Mouse (Mus musculus): ENCODE data around the gene Kcne3. TPM values are rescaled to one million over a fixed set of nuclear protein-coding genes. Genes with fewer than 3 reads are reported as not detected.
A peak's percentile ranks its signal among the peaks of the same experiment; 100 is the strongest.

The Kcne3 gene
- polyA plus RNA-seq, 1 experiment from 2014 or later = 1.5 TPM

DNA sequence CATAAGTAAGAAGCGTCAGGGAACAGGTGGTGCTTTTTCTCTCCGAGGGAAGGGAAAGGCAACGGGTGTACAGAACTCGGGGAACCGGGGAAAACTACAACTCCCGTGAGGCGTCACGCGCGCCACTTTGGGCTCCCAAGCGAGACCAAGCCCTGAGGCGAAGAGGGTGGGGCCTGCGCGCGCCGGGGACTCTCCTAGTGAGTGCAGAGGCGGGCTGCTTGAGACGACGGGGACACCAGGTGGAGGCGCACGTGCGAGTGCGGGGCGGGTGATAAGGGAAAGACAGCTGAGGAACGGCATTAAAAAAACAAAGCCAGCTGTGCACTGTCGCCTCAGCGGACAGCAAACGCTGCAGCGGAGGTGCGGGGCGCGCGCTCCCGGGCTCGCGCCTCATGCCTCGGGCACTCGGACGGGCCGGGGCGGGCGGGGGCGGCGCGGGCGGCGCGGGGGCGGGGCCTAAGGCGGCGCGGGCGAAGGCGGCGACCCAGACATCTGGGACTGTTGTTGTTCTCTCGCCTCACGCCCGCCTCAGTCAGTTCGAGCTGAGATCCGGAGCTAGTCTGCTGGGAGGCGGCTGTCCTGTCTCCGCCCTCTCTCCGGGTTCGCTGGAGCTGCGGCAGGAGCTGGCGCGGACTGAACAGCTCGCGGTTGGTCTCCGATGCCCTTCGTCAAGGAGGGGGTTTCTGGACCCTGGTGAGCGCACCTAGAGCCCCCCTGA, 51.0 kb downstream of the Kcne3 start, which contains the start of gene Pgm2l1:
Gene Pgm2l1, plus strand, starts transcription at position 237 of the 718 bp plus-strand sequence.
- Histone ChIP-seq H3K27ac (peak within 1 kb of the TSS; percentile 93), H3K4me2 (peak within 1 kb of the TSS; percentile 99), H3K27me3 (no peaks in the 10 kb centered on the region), H3K9me3 (no peaks in the 10 kb centered on the region), H3K9ac (peak within 1 kb of the TSS; percentile 71), H3K36me3 (no peaks in the 10 kb centered on the region), H3K4me1 (peaks cover 12% of the 10 kb centered on the region), H3K4me3 (peak within 1 kb of the TSS; percentile 81)
- under 1% methylated on average over 39 of the region's 72 CpGs for WGBS
- ATAC-seq (ENCODE audit: borderline replicate concordance, extremely low read depth, low FRiP score, low TSS enrichment) = peak; percentile 99

DNA sequence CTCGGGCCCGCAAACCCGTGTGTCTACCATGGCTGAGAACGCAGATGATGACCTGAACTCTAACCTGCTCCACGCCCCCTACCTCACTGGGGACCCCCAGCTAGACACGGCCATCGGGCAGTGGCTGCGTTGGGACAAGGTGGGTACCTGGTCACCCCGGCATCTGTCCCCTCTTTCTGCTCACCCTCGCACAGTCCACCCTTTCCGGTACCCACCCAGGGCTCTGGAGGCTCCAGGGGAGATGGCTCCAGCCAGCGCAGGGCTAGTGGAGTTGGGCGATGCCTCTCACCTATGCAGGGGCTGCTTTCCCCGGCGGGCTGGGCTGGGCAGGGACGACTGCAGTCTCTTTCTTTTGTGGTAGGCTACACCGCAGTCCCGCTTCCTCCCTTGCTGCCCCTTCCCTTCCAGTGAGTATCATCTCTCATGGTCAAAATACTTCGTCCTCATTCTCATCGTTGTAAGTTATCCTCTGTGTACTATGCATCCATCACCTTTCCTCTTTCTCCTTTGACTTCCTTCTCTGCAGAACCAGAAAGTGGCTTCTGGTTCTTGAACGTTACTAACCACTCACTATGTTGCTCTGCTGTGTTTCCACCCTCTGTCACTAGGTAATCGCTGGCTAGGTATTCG, 51.7 kb downstream of the Kcne3 start:
- H3K4me3 ChIP-seq = peak overlapping the region; percentile 81
- H3K4me2 ChIP-seq = peak overlapping the region; percentile 99
- peak; percentile 50 for ATAC-seq (ENCODE audit: borderline replicate concordance, extremely low read depth, low FRiP score, low TSS enrichment)
- no peaks in the 10 kb centered on the region for H3K9me3 ChIP-seq
- no peaks in the 10 kb centered on the region for H3K27me3 ChIP-seq
- no peaks in the 10 kb centered on the region for H3K36me3 ChIP-seq
- 2% methylated on average over 23 of the region's 23 CpGs for WGBS
- H3K9ac ChIP-seq = peak overlapping the region; percentile 71
- peak overlapping the region; percentile 93 for H3K27ac ChIP-seq
- peaks cover 12% of the 10 kb centered on the region for H3K4me1 ChIP-seq

DNA sequence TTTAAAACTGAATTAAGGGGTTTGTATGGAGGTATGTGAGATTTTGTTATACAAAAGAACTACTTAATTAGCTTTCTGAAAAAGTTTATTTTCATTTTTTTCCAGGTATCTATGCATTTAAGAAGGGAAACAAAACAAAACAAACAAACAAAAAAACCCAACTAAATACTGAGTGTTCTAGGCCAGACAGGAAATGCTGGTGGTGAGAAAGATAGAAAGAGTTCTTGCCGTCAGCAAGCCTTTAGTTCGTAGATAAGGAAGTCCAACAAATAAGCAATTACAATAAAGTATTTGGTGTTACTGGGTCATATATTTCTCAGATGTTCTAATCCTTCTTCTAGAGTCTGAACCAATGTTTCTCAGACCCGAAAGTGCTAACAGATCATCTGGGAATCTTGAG, 52.7 kb downstream of the Kcne3 start:
- no peaks in the 10 kb centered on the region for H3K9me3 ChIP-seq
- 63% methylated on average over 3 of the region's 3 CpGs for WGBS
- H3K27ac ChIP-seq = no peak overlapping the region
- H3K4me1 ChIP-seq = peaks cover 12% of the 10 kb centered on the region
- no peaks in the 10 kb centered on the region for H3K36me3 ChIP-seq
- no peaks in the 10 kb centered on the region for H3K27me3 ChIP-seq
- H3K9ac ChIP-seq = no peak overlapping the region
- no peak for ATAC-seq (ENCODE audit: borderline replicate concordance, extremely low read depth, low FRiP score, low TSS enrichment)
- H3K4me3 ChIP-seq = no peak overlapping the region
- peak overlapping the region; percentile 99 for H3K4me2 ChIP-seq

DNA sequence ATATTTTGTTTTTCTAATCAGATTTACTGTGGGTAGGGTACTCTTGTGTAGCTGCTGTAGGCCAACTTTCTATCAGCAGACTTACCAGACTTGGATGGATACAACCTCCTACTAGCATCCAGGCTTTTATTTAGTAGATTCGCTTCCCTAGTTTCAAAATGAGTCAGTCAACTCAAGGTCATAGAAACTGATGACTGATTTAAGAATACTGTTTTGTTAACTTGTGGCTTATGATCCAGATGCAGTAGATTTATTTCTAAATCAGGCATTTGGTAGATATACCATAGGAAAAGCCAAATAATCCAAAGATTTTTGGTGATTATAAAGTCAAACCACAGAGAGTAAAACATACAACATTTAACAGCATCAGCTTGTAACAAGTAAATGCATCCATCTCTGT, 54.3 kb downstream of the Kcne3 start:
- Histone ChIP-seq H3K4me3 (no peak overlapping the region), H3K27me3 (no peaks in the 10 kb centered on the region), H3K9ac (no peak overlapping the region), H3K27ac (no peak overlapping the region), H3K9me3 (no peaks in the 10 kb centered on the region), H3K4me2 (no peak overlapping the region), H3K36me3 (no peaks in the 10 kb centered on the region), H3K4me1 (peaks cover 12% of the 10 kb centered on the region)
- WGBS = 92% methylated on average over 1 of the region's 1 CpGs
- no peak for ATAC-seq (ENCODE audit: borderline replicate concordance, extremely low read depth, low FRiP score, low TSS enrichment)

DNA sequence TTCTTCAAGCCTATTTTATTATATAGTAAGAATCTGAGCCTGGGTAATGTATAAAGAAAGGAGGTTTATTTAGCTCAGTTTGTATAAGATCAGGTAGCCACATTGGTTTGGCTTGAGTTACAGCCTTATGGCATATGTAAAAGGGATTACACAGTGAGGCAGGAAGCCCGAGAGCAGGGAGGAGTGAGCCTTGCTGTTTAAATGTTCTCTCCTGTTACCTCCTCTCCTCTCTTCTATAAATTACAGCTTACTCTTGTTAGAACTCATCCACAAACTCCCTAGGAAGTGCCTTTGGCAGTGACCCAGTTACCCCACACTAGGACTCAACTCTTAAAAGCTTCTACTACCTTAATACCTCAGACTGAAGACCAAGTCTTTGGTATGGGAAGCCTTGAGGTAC, 55.4 kb downstream of the Kcne3 start:
- Histone ChIP-seq H3K27ac (no peak overlapping the region), H3K4me2 (no peak overlapping the region), H3K4me3 (no peak overlapping the region), H3K36me3 (no peaks in the 10 kb centered on the region), H3K9ac (no peak overlapping the region), H3K9me3 (no peaks in the 10 kb centered on the region), H3K27me3 (no peaks in the 10 kb centered on the region), H3K4me1 (peaks cover 12% of the 10 kb centered on the region)
- 47% methylated on average over 1 of the region's 1 CpGs for WGBS
- no peak for ATAC-seq (ENCODE audit: borderline replicate concordance, extremely low read depth, low FRiP score, low TSS enrichment)

DNA sequence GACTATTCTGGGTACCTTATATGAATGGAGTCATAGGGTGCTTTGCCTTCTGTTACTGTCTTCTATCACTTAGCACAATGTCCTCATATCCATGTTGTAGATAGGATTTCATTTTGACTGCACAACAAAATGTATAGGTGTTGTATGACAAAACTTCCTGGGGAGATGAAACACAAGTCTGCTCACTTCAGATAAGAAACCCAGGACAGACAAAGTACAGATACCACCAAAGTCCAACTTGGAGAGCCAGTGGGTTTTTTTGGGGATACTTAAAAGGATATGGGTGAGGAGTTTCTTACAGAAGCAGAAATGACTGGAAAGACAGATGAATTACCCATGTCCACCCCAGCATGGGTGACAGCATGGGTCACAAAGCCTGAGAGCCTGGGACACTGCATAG, 57.4 kb downstream of the Kcne3 start:
- ATAC-seq (ENCODE audit: borderline replicate concordance, extremely low read depth, low FRiP score, low TSS enrichment) = no peak
- Histone ChIP-seq H3K9ac (no peak overlapping the region), H3K27ac (no peak overlapping the region), H3K27me3 (no peaks in the 10 kb centered on the region), H3K4me1 (peaks cover under 1% of the 10 kb centered on the region; the same call in 1 of the 2 replicates), H3K4me3 (no peak overlapping the region), H3K4me2 (no peak overlapping the region), H3K36me3 (no peaks in the 10 kb centered on the region), H3K9me3 (no peaks in the 10 kb centered on the region)

Other genes with a start within 250 kb of the Kcne3 start
- 5.6 and 5.9 TPM in 2 replicates for gene Rnf169, start 196.1 kb upstream of the Kcne3 start, polyA plus RNA-seq (2015; fragmentation: Nextera tagmentation; extraction: Ambion mirVana)
- not detected in 2 replicates for gene Chrdl2, start 170.3 kb upstream of the Kcne3 start, polyA plus RNA-seq (2015; fragmentation: Nextera tagmentation; extraction: Ambion mirVana)
- gene Pold3, start 54.9 kb upstream of the Kcne3 start, polyA plus RNA-seq (2015; fragmentation: Nextera tagmentation; extraction: Ambion mirVana) = 61.1 and 62.2 TPM in 2 replicates
- gene Lipt2, start 17.2 kb upstream of the Kcne3 start, polyA plus RNA-seq (2015; fragmentation: Nextera tagmentation; extraction: Ambion mirVana) = 20.1 and 22.1 TPM in 2 replicates
- 2.2 and 2.4 TPM in 2 replicates for gene Pgm2l1, start 50.9 kb downstream of the Kcne3 start, polyA plus RNA-seq (2015; fragmentation: Nextera tagmentation; extraction: Ambion mirVana)
- gene P4ha3, start 109.0 kb downstream of the Kcne3 start, polyA plus RNA-seq (2015; fragmentation: Nextera tagmentation; extraction: Ambion mirVana) = 14.6 and 16.4 TPM in 2 replicates
- gene C2cd3, start 195.7 kb downstream of the Kcne3 start, polyA plus RNA-seq (2015; fragmentation: Nextera tagmentation; extraction: Ambion mirVana) = 20.0 and 20.7 TPM in 2 replicates
- gene Ppme1, start 195.8 kb downstream of the Kcne3 start, polyA plus RNA-seq (2015; fragmentation: Nextera tagmentation; extraction: Ambion mirVana) = 61.6 and 63.5 TPM in 2 replicates

Data from lung, embryonic 15.5 days (tissue).